Mouse (Mus musculus) liver, embryonic 12.5 days (tissue): ENCODE measurements around the gene Slc44a4. TPM values are rescaled to one million over a fixed set of nuclear protein-coding genes. Genes with fewer than 3 reads are reported as not detected.
A peak's percentile ranks its signal among the peaks of the same experiment; 100 is the strongest.

ENCODE experiments used
- ATAC-seq: fragments of 200-750 bp; cut with Nextera tagmentation; 2 replicates; pipeline ENCODE4 v1.8.0; 2017; ENCODE audit warnings: moderate number of reproducible peaks, mild to moderate bottlenecking, moderate library complexity
- H3K27ac ChIP-seq: fragments of 300-500 bp; sonication (generic); 2 replicates; pipeline ENCODE4 v1.5.1; 2016; ENCODE audit warnings: mild to moderate bottlenecking
- H3K27me3 ChIP-seq: fragments of 300-500 bp; sonication (generic); replicated peaks from 2 replicates; pipeline ENCODE4 v1.6.1; 2016; ENCODE audit warnings: mild to moderate bottlenecking, moderate library complexity
- H3K36me3 ChIP-seq: fragments of 300-500 bp; sonication (generic); 2 replicates; pipeline ENCODE4 v1.6.1; 2016; ENCODE audit warnings: mild to moderate bottlenecking, moderate library complexity
- H3K4me1 ChIP-seq: fragments of 300-500 bp; sonication (generic); 2 replicates; pipeline ENCODE4 v1.6.1; 2016
- H3K4me2 ChIP-seq: fragments of 300-500 bp; sonication (generic); 2 replicates; pipeline ENCODE4 v1.6.1; 2016; ENCODE audit warnings: mild to moderate bottlenecking, moderate library complexity
- H3K4me3 ChIP-seq: fragments of 300-500 bp; sonication (generic); 2 replicates; pipeline ENCODE4 v1.5.1; 2016; ENCODE audit warnings: mild to moderate bottlenecking, moderate library complexity
- H3K9ac ChIP-seq: fragments of 300-500 bp; sonication (generic); 2 replicates; pipeline ENCODE4 v1.6.1; 2016; ENCODE audit warnings: mild to moderate bottlenecking, moderate library complexity
- H3K9me3 ChIP-seq: fragments of 300-500 bp; sonication (generic); replicated peaks from 2 replicates; pipeline ENCODE4 v1.6.1; 2016; ENCODE audit warnings: mild to moderate bottlenecking, moderate library complexity
- WGBS: fragments of 180-500 bp; shearing (Covaris S2); methylation state at CpG from one replicate; pipeline ENCODE4 v1.1.7; 2016; ENCODE audit not compliant: insufficient replicate concordance; 5-methylcytosine and 5-hydroxymethylcytosine counted together
- polyA plus RNA-seq: library from polyadenylated mRNA; unstranded; fragments of >200 nt; fragmentation: Nextera tagmentation; extraction: Ambion mirVana; gene quantifications from 2 replicates; pipeline ENCODE4 v1.2.1, GENCODE M21; 2016

The Slc44a4 gene
- polyA plus RNA-seq, 1 experiment from 2014 or later = 0.75 TPM

- H3K4me3 ChIP-seq = no peak overlapping the region
- peaks cover 11% of the 10 kb centered on the region for H3K36me3 ChIP-seq
- H3K4me1 ChIP-seq = peaks cover 40% of the 10 kb centered on the region
- no peak overlapping the region for H3K4me2 ChIP-seq
- H3K9ac ChIP-seq = no peak overlapping the region
- no peaks in the 10 kb centered on the region for H3K9me3 ChIP-seq
- 84% methylated on average over 2 of the region's 2 CpGs for WGBS
- no peak for ATAC-seq
- no peaks in the 10 kb centered on the region for H3K27me3 ChIP-seq
- no peak overlapping the region for H3K27ac ChIP-seq
These were observed 22.9 kb upstream of the Slc44a4 start for GRCm38 (mm10) chr17:34891377-34891776.

- Histone ChIP-seq H3K4me3 (peak overlapping the region; percentile 80), H3K36me3 (peaks cover 14% of the 10 kb centered on the region), H3K27ac (peak overlapping the region; percentile 90), H3K27me3 (no peaks in the 10 kb centered on the region), H3K9me3 (no peaks in the 10 kb centered on the region), H3K4me2 (peak overlapping the region; percentile 100), H3K9ac (peak overlapping the region; percentile 91), H3K4me1 (peaks cover 54% of the 10 kb centered on the region)
- ATAC-seq = no peak
- whole genome bisulfite sequencing = 72% methylated on average over 12 of the region's 12 CpGs
These were observed 21.0 kb upstream of the Slc44a4 start for GRCm38 (mm10) chr17:34893072-34893824.

- H3K4me3 ChIP-seq = peak overlapping the region; percentile 80
- H3K9ac ChIP-seq = peak overlapping the region; percentile 91
- peak overlapping the region; percentile 90 for H3K27ac ChIP-seq
- H3K4me1 ChIP-seq = peaks cover 60% of the 10 kb centered on the region
- no peaks in the 10 kb centered on the region for H3K27me3 ChIP-seq
- ATAC-seq = peak; percentile 85
- H3K9me3 ChIP-seq = no peaks in the 10 kb centered on the region
- H3K4me2 ChIP-seq = peak overlapping the region; percentile 100
- under 1% methylated on average over 18 of the region's 51 CpGs for WGBS
- peaks cover 14% of the 10 kb centered on the region for H3K36me3 ChIP-seq
These were observed 20.1 kb upstream of the Slc44a4 start for GRCm38 (mm10) chr17:34894074-34894597.

- Histone ChIP-seq H3K4me3 (peak overlapping the region; percentile 80), H3K4me1 (peaks cover 66% of the 10 kb centered on the region), H3K9me3 (no peaks in the 10 kb centered on the region), H3K36me3 (peaks cover 14% of the 10 kb centered on the region), H3K9ac (peak overlapping the region; percentile 91), H3K4me2 (peak overlapping the region; percentile 100), H3K27ac (peak overlapping the region; percentile 90), H3K27me3 (no peaks in the 10 kb centered on the region)
- no peak for ATAC-seq
- WGBS = 16% methylated on average over 48 of the region's 51 CpGs
These were observed 19.3 kb upstream of the Slc44a4 start for GRCm38 (mm10) chr17:34894801-34895530.

GRCm38 (mm10) chr17:34895724-34896123, 18.5 kb upstream of the Slc44a4 start:
- Histone ChIP-seq H3K4me2 (peak overlapping the region; percentile 100), H3K36me3 (peaks cover 14% of the 10 kb centered on the region), H3K4me3 (0 out of 2 replicates have a peak overlapping the region, but pooled peaks have one; percentile 80), H3K4me1 (peaks cover 73% of the 10 kb centered on the region), H3K27ac (peak overlapping the region; percentile 90), H3K9me3 (no peaks in the 10 kb centered on the region), H3K9ac (no peak overlapping the region; the same call in 1 of the 2 replicates), H3K27me3 (no peaks in the 10 kb centered on the region)
- WGBS = 89% methylated on average over 15 of the region's 15 CpGs
- ATAC-seq = no peak

GRCm38 (mm10) chr17:34896366-34896765, 17.9 kb upstream of the Slc44a4 start:
- 71% methylated on average over 17 of the region's 17 CpGs for WGBS
- no peak overlapping the region; the same call in 1 of the 2 replicates for H3K27ac ChIP-seq
- no peak for ATAC-seq
- peaks cover 73% of the 10 kb centered on the region for H3K4me1 ChIP-seq
- no peak overlapping the region for H3K4me3 ChIP-seq
- H3K4me2 ChIP-seq = peak overlapping the region; percentile 100
- H3K9me3 ChIP-seq = no peaks in the 10 kb centered on the region
- H3K27me3 ChIP-seq = no peaks in the 10 kb centered on the region
- no peak overlapping the region for H3K9ac ChIP-seq
- peaks cover 18% of the 10 kb centered on the region for H3K36me3 ChIP-seq

GRCm38 (mm10) chr17:34897373-34898159, 16.7 kb upstream of the Slc44a4 start:
- Histone ChIP-seq H3K9ac (peak overlapping the region; percentile 93), H3K27me3 (no peaks in the 10 kb centered on the region), H3K4me2 (peak overlapping the region; percentile 100), H3K9me3 (no peaks in the 10 kb centered on the region), H3K27ac (peak overlapping the region; percentile 88), H3K4me1 (peaks cover 73% of the 10 kb centered on the region), H3K4me3 (peak overlapping the region; percentile 87), H3K36me3 (peaks cover 26% of the 10 kb centered on the region)
- WGBS = 7% methylated on average over 10 of the region's 10 CpGs
- ATAC-seq = no peak

GRCm38 (mm10) chr17:34898160-34898586, 16.1 kb upstream of the Slc44a4 start, which contains the start of the genes C2 and Ehmt2:
TSS of gene C2 (minus strand) at chr17:34898265.
TSS of gene Ehmt2 (plus strand) at chr17:34898469.
- Histone ChIP-seq H3K4me2 (peak within 1 kb of the TSS; percentile 100), H3K4me1 (peaks cover 73% of the 10 kb centered on the region), H3K36me3 (peaks cover 32% of the 10 kb centered on the region), H3K4me3 (peak within 1 kb of the TSS; percentile 87), H3K9me3 (no peaks in the 10 kb centered on the region), H3K9ac (peak within 1 kb of the TSS; percentile 93), H3K27ac (peak within 1 kb of the TSS; percentile 88), H3K27me3 (no peaks in the 10 kb centered on the region)
- WGBS = under 1% methylated on average over 32 of the region's 44 CpGs
- peak; percentile 60 for ATAC-seq

GRCm38 (mm10) chr17:34898706-34899052, 15.6 kb upstream of the Slc44a4 start:
- Histone ChIP-seq H3K4me1 (peaks cover 68% of the 10 kb centered on the region), H3K4me3 (peak overlapping the region; percentile 87), H3K4me2 (peak overlapping the region; percentile 100), H3K36me3 (peaks cover 37% of the 10 kb centered on the region), H3K27me3 (no peaks in the 10 kb centered on the region), H3K9me3 (no peaks in the 10 kb centered on the region), H3K9ac (peak overlapping the region; percentile 93), H3K27ac (peak overlapping the region; percentile 88)
- WGBS = 1% methylated on average over 31 of the region's 47 CpGs
- no peak for ATAC-seq

GRCm38 (mm10) chr17:34899053-34899889, 15.0 kb upstream of the Slc44a4 start:
- no peaks in the 10 kb centered on the region for H3K9me3 ChIP-seq
- peak overlapping the region; percentile 93 for H3K9ac ChIP-seq
- peaks cover 43% of the 10 kb centered on the region for H3K36me3 ChIP-seq
- no peaks in the 10 kb centered on the region for H3K27me3 ChIP-seq
- H3K4me2 ChIP-seq = peak overlapping the region; percentile 100
- peak overlapping the region; percentile 87 for H3K4me3 ChIP-seq
- peaks cover 63% of the 10 kb centered on the region for H3K4me1 ChIP-seq
- WGBS = 3% methylated on average over 42 of the region's 45 CpGs
- peak overlapping the region; percentile 88 for H3K27ac ChIP-seq
- peak; percentile 7; the same call in 1 of the 2 replicates for ATAC-seq

GRCm38 (mm10) chr17:34899890-34900243, 14.4 kb upstream of the Slc44a4 start:
- ATAC-seq = no peak
- Histone ChIP-seq H3K4me1 (peaks cover 57% of the 10 kb centered on the region), H3K27ac (peak overlapping the region; percentile 88), H3K36me3 (peaks cover 49% of the 10 kb centered on the region), H3K9me3 (no peaks in the 10 kb centered on the region), H3K27me3 (no peaks in the 10 kb centered on the region), H3K9ac (peak overlapping the region; percentile 93), H3K4me3 (peak overlapping the region; percentile 87), H3K4me2 (peak overlapping the region; percentile 100)
- WGBS = 3% methylated on average over 5 of the region's 5 CpGs
